Mouse (Mus musculus) ES-E14 (cell line): ENCODE data around the gene Itpr1.

Experiments used
- MAFK ChIP-seq: IDR thresholded peaks from 2 replicates; pipeline ENCODE4 v1.6.1; 2014; ENCODE audit warnings: mild to moderate bottlenecking, low read depth, low read length, inconsistent platforms; ENCODE audit not compliant: insufficient read depth
- ZC3H11A ChIP-seq: IDR thresholded peaks from 2 replicates; pipeline ENCODE4 v1.6.1; 2012; ENCODE audit warnings: low read depth, mild to moderate bottlenecking, inconsistent platforms, low read length, borderline replicate concordance

DNA sequence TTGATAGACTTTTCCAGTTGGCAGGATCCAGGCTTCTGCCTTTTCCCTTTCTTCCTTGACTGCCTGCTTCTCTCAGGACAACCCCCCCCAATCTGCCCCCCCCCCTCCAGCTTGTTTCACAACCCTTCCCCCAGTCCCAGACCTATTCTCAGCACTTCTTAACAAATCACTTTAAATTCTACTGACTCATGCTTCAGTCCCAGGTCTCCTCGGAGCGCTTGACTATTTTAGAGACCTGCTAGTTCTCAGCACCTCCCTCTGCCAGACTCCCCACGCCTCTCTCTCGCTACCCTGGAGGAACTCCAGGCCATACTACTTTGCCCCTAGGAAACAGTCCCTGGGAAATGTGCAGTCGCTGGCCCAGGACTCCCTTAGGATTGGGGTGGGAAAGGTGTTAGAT, 223.7 kb downstream of the Itpr1 start:
- TF ChIP-seq MAFK, result no peak
- TF ChIP-seq ZC3H11A, result no peak
